21 mouse cellular contexts compared by ENCODE assay signal in genomic region chr6:28615966-28616365, GRCm38 (mm10).
DNase-seq lines count a peak whose midpoint lies in the region; ATAC-seq and TF ChIP-seq lines count a peak whose summit lies in the region.
"Had no signal": no experiment of that assay in that cellular context is flagged by ENCODE, and none has a peak within 500 bp of the region (broad histone marks: within the 10 kb centered on the region; RNA-seq: fewer than 3 reads in every experiment).

No protein-coding gene starts in this region.

- no peak overlapping the region for H3K9ac ChIP-seq in liver, embryonic 12.5 days
- H3K9ac ChIP-seq: kidney, embryonic 15.5 days; limb, embryonic 15.5 days; midbrain, embryonic 12.5 days; neural tube, embryonic 13.5 days had no signal

- H3K4me1 ChIP-seq in embryonic fibroblast, embryonic 13.5 days (ENCODE audit: control insufficient read depth, insufficient read depth, low read length) = peaks cover 10% of the 10 kb centered on the region
- H3K4me1 ChIP-seq in liver, embryonic 12.5 days = peaks cover 52% of the 10 kb centered on the region

- H3K27ac ChIP-seq in layer of hippocampus, adult 2 months = peak overlapping the region; percentile 80
- peak overlapping the region; percentile 54; the same call in 1 of the 2 replicates for H3K27ac ChIP-seq in embryonic fibroblast, embryonic 13.5 days (ENCODE audit: insufficient read depth, low read length)
- H3K27ac ChIP-seq in liver, embryonic 12.5 days = no peak overlapping the region
- H3K27ac ChIP-seq: kidney, embryonic 15.5 days; limb, embryonic 15.5 days; midbrain, embryonic 12.5 days; neural tube, embryonic 13.5 days had no signal

- TF ChIP-seq CTCF in layer of hippocampus, adult 2 months (conservative IDR thresholded peaks at IDR 0.05) = no peak
- TF ChIP-seq CTCF in embryonic fibroblast, embryonic 13.5 days (IDR thresholded peaks at IDR 0.05; ENCODE audit: borderline replicate concordance, insufficient read depth, low read length) = no peak

- H3K4me2 ChIP-seq in liver, embryonic 12.5 days = no peak overlapping the region
- H3K4me2 ChIP-seq: kidney, embryonic 15.5 days; limb, embryonic 15.5 days; midbrain, embryonic 12.5 days; neural tube, embryonic 13.5 days had no signal

- no peak for ATAC-seq in liver, embryonic 12.5 days
- ATAC-seq: hindbrain, embryonic 16.5 days; intestine, postnatal 0 days; lung, postnatal 0 days had no signal

- DNase-seq in cerebellum, adult 8-10 months = peak; percentile 14
- DNase-seq in cerebellum, postnatal 25 days = no peak
- peak in 1 of 2 experiments; percentile 53 for DNase-seq in layer of hippocampus, adult 2 months (ENCODE audit: low spot score in 2 of 2)
- DNase-seq in layer of hippocampus, adult 11-12 months (ENCODE audit: low spot score) = no peak
- peak; percentile 71 for DNase-seq in Muller cell, postnatal 12 days (ENCODE audit: inconsistent ontology term)
- no peak for DNase-seq in lung, postnatal 14 days
- DNase-seq: adrenal gland, postnatal 25 days; cerebellum, postnatal 36 days; heart, adult 18-20 months; heart, postnatal 36 days; thymus, postnatal 25 days had no signal

- no peaks in the 10 kb centered on the region for H3K36me3 ChIP-seq in liver, embryonic 12.5 days
- H3K36me3 ChIP-seq: kidney, embryonic 15.5 days; limb, embryonic 15.5 days; midbrain, embryonic 12.5 days; neural tube, embryonic 13.5 days had no signal

- H3K27me3 ChIP-seq in liver, embryonic 12.5 days (replicated peaks) = no peaks in the 10 kb centered on the region
- H3K27me3 ChIP-seq: kidney, embryonic 15.5 days; limb, embryonic 15.5 days; midbrain, embryonic 12.5 days; neural tube, embryonic 13.5 days had no signal

- no peak overlapping the region for H3K4me3 ChIP-seq in layer of hippocampus, adult 2 months
- H3K4me3 ChIP-seq in embryonic fibroblast, embryonic 13.5 days (ENCODE audit: insufficient read depth, low read length) = no peak overlapping the region
- H3K4me3 ChIP-seq in liver, embryonic 12.5 days = no peak overlapping the region
- H3K4me3 ChIP-seq: kidney, embryonic 15.5 days; limb, embryonic 15.5 days; midbrain, embryonic 12.5 days; neural tube, embryonic 13.5 days had no signal

- 69% methylated on average over 3 of the region's 3 CpGs for WGBS in liver, embryonic 12.5 days (ENCODE audit: insufficient replicate concordance)

- no peaks in the 10 kb centered on the region for H3K9me3 ChIP-seq in liver, embryonic 12.5 days (replicated peaks)
- H3K9me3 ChIP-seq: G1E; kidney, embryonic 15.5 days; limb, embryonic 15.5 days; midbrain, embryonic 12.5 days; neural tube, embryonic 13.5 days had no signal

- no peak for TF ChIP-seq POLR2A in embryonic fibroblast, embryonic 13.5 days (IDR thresholded peaks at IDR 0.05; ENCODE audit: low read depth, low read length)

Comparison
In these comparisons a context has a peak if more than half of its experiments do, and no peak if none do; other contexts are left out.
1. DNase-seq: peak in cerebellum, adult 8-10 months (single experiment) and Muller cell, postnatal 12 days (single experiment); none in cerebellum, postnatal 25 days (0 of 2), layer of hippocampus, adult 11-12 months (single experiment) and lung, postnatal 14 days (single experiment).